Mouse (Mus musculus) hematopoietic multipotent progenitor cell, adult 10-12 weeks (in vitro differentiated cells): ENCODE results near the gene Rbm38. TPM values are rescaled to one million over a fixed set of nuclear protein-coding genes. Genes with fewer than 3 reads are reported as not detected.

Source experiments
- polyA plus RNA-seq: library from polyadenylated mRNA; stranded (reverse); fragments of >175 nt; gene quantifications from 2 replicates; pipeline ENCODE4 v1.2.3, GENCODE M21; 2012; ENCODE audit warnings: low replicate concordance

Rbm38 gene
- 516 and 625 TPM in 2 replicates for polyA plus RNA-seq

DNA sequence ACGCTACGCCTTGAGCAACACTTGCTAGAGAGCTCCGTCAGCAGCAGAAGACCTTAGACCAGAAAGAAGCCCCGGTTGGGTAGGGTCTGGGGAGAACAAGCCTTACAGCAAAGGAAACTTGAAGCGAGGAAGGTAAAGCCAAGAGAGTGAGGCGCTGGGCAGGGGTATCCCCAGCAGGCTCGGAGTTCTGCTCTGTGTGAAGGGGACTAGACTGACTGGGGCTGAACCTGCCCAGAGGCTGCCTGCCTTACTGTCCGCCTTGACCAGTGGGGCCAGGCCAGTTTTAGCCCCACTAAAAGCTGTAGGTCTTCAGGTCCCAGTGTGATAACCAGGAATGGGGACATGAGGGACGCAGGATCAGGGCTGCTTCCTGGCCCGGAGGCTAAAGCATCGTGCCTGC, at the start of gene Rbm38:
Rbm38 (plus strand) TSS at position 69 of the 400 bp plus-strand sequence.

DNA sequence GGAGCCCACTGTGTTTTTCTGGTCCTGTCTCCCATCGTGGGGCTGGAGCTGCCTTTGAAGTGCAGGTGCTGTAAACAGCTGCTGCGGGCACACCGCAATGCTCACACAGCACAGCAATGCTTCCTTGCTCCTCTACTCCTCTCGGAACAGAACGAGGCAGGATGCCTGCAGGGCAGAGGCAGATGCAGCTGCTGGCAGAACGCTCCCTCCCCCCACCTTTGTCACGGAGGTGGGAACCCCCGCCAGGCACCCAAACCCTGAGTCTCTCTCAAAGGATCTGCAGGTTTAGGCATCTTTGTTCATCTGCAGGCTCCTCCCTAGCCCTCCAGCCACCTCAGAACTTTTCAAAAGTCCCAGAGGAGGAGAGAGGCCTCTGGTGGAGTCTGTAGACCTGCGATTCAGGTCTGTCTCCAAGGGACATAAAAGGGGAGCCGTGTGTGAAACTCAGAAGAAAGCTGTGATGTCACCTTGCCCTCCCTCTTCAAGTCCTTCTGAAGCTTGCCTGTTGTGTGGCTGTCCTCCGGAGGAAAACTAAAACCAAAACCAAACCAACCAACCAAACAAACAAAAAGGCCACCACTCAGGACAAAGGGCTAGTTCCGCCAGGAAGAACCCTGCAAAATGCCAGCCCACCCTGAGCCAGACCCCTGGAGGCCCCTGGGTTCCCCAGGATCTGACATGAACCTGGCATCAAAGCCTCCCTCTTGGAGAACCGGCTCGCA, 42.7 kb upstream of the Rbm38 start, which contains the start of gene Spo11:
Spo11 (plus strand) TSS at position 292 of the 722 bp plus-strand sequence.

DNA sequence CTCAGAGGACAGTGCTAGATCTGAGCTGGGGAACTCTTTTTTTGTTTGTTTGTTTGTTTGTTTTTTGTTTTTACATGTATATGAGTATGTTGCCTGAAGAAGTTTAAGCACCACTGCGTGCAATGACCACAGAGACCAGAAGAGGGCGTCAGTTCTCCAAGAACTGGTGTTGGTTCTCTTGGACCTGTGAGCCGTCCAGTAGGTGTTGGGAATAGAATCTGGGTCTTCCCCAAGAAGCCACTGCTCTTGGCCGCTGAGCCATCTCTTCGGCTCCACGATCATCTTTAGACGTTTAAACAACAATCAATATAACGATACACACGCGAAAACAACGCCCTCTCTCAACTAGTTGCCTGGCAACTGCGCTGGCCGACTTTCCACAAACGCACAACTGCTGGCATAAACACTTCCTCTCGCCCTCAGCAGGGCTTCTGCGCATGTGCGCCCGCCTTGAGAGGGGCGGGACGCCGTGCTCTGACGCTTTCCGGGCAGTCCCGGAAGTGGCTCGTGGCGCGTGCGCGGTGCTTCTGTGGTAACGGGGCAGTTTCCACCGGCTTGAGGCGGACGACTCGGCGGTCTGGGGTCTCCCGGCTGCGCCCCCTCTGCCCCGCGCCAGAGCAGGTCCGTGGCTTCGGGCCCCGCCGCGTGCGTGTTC, 20.5 kb upstream of the Rbm38 start, which contains the start of gene Rae1:
Rae1 (plus strand) TSS at position 488 of the 655 bp plus-strand sequence.

Other genes starting within 250 kb of the Rbm38 start
- gene Bmp7, start 80.2 kb upstream of the Rbm38 start, polyA plus RNA-seq = 1.1 and 9.4 TPM in 2 replicates
- 0.35 and 0.47 TPM in 2 replicates for gene Spo11, start 42.8 kb upstream of the Rbm38 start, polyA plus RNA-seq
- gene Rae1, start 20.4 kb upstream of the Rbm38 start, polyA plus RNA-seq = 26.9 and 56.0 TPM in 2 replicates
- gene Ctcfl, start 99.0 kb downstream of the Rbm38 start, polyA plus RNA-seq = not detected in 2 replicates
- gene Pck1, start 132.6 kb downstream of the Rbm38 start, polyA plus RNA-seq = not detected in 2 replicates
- gene Zbp1, start 198.4 kb downstream of the Rbm38 start, polyA plus RNA-seq = 6.0 and 26.1 TPM in 2 replicates